Mouse (Mus musculus): Measurements from ENCODE around the gene Ndufc1. TPM values are rescaled to one million over a fixed set of nuclear protein-coding genes. Genes with fewer than 3 reads are reported as not detected.

The Ndufc1 gene
- polyA plus RNA-seq, 1 experiment = 4.2 TPM

GRCm38 (mm10) chr3:51388904-51389303 is 19.9 kb downstream of the Ndufc1 start:
- TF ChIP-seq GATA1 (IDR thresholded peaks at IDR 0.05; ENCODE audit: low read length) = peak; percentile 64
- TF ChIP-seq TAL1 (IDR thresholded peaks at IDR 0.05; ENCODE audit: low read length) = peak; percentile 59
- H3K4me1 ChIP-seq (ENCODE audit: control insufficient read depth) = peaks cover 43% of the 10 kb centered on the region
- H3K36me3 ChIP-seq (ENCODE audit: control insufficient read depth) = no peaks in the 10 kb centered on the region
- H3K9me3 ChIP-seq (ENCODE audit: control insufficient read depth, low read length) = no peaks in the 10 kb centered on the region
- H3K27me3 ChIP-seq (ENCODE audit: control insufficient read depth) = no peaks in the 10 kb centered on the region
- peak overlapping the region; percentile 56 for H3K4me3 ChIP-seq (replicated peaks)

GRCm38 (mm10) chr3:51387868-51388381 is 20.9 kb downstream of the Ndufc1 start:
- peak overlapping the region; percentile 56 for H3K4me3 ChIP-seq (replicated peaks)
- H3K4me1 ChIP-seq (ENCODE audit: control insufficient read depth) = peaks cover 43% of the 10 kb centered on the region
- H3K36me3 ChIP-seq (ENCODE audit: control insufficient read depth) = no peaks in the 10 kb centered on the region
- no peaks in the 10 kb centered on the region for H3K27me3 ChIP-seq (ENCODE audit: control insufficient read depth)
- H3K9me3 ChIP-seq (ENCODE audit: control insufficient read depth, low read length) = no peaks in the 10 kb centered on the region
- no peak for TF ChIP-seq TAL1 (IDR thresholded peaks at IDR 0.05; ENCODE audit: low read length)
- no peak for TF ChIP-seq GATA1 (IDR thresholded peaks at IDR 0.05; ENCODE audit: low read length)

- TF ChIP-seq TAL1 (IDR thresholded peaks at IDR 0.05; ENCODE audit: low read length) (no peak), GATA1 (IDR thresholded peaks at IDR 0.05; ENCODE audit: low read length) (peak; percentile 43; the same call in 1 of the 2 replicates)
- H3K9me3 ChIP-seq (ENCODE audit: control insufficient read depth, low read length) = no peaks in the 10 kb centered on the region
- no peaks in the 10 kb centered on the region for H3K36me3 ChIP-seq (ENCODE audit: control insufficient read depth)
- H3K4me3 ChIP-seq (replicated peaks) = no peak overlapping the region
- H3K27me3 ChIP-seq (ENCODE audit: control insufficient read depth) = no peaks in the 10 kb centered on the region
- H3K4me1 ChIP-seq (ENCODE audit: control insufficient read depth) = peaks cover 43% of the 10 kb centered on the region
These were observed 21.7 kb downstream of the Ndufc1 start for GRCm38 (mm10) chr3:51387134-51387451.

- Histone ChIP-seq H3K4me1 (ENCODE audit: control insufficient read depth) (peaks cover 43% of the 10 kb centered on the region), H3K36me3 (ENCODE audit: control insufficient read depth) (no peaks in the 10 kb centered on the region), H3K4me3 (replicated peaks) (no peak overlapping the region), H3K9me3 (ENCODE audit: control insufficient read depth, low read length) (no peaks in the 10 kb centered on the region), H3K27me3 (ENCODE audit: control insufficient read depth) (no peaks in the 10 kb centered on the region)
- TF ChIP-seq GATA1 (IDR thresholded peaks at IDR 0.05; ENCODE audit: low read length) = no peak
- TF ChIP-seq TAL1 (IDR thresholded peaks at IDR 0.05; ENCODE audit: low read length) = no peak
These were observed 22.2 kb downstream of the Ndufc1 start for GRCm38 (mm10) chr3:51386441-51387133.

DNA sequence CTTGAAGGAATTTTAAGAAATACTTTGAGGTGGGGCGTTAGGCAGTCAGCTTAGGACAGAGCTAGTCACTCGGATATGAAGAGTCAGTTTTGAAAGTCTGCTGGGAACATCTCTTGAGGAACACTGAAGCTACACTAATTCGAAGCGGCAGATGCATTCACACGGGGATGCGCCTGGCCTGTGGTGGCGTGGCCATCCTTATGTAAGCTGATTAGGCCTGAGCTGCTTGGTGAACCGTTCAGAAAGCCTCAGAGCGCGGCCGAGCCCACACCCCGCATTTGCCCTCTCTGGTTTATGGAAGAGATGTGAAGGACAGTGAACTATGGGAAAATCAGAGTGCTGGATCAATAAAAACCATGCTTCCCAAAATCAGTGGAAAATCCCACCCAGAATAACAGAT is 25.4 kb downstream of the Ndufc1 start:
- H3K36me3 ChIP-seq (ENCODE audit: control insufficient read depth) = no peaks in the 10 kb centered on the region
- H3K27me3 ChIP-seq (ENCODE audit: control insufficient read depth) = no peaks in the 10 kb centered on the region
- TF ChIP-seq GATA1 (IDR thresholded peaks at IDR 0.05; ENCODE audit: low read length) (no peak), TAL1 (IDR thresholded peaks at IDR 0.05; ENCODE audit: low read length) (no peak)
- H3K9me3 ChIP-seq (ENCODE audit: control insufficient read depth, low read length) = no peaks in the 10 kb centered on the region
- no peak overlapping the region for H3K4me3 ChIP-seq (replicated peaks)
- peaks cover 36% of the 10 kb centered on the region for H3K4me1 ChIP-seq (ENCODE audit: control insufficient read depth)

DNA sequence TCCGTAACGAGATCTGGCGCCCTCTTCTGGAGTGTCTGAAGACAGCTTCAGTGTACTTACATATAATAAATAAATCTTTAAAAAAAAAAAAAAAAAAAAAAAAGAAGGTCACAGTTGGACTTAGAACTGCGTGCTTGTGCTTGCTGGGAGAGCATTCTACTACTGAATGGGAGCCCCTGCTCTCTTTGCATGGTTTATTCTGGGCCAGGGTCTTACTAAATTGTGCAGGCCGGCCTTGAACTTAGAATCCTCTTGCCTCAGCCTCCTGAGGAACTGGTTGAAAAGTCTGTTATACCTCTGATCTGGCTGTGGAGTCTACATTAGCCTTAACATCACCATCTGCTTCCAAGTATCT is 28.2 kb downstream of the Ndufc1 start:
- no peaks in the 10 kb centered on the region for H3K36me3 ChIP-seq (ENCODE audit: control insufficient read depth)
- TF ChIP-seq GATA1 (IDR thresholded peaks at IDR 0.05; ENCODE audit: low read length) = no peak
- TF ChIP-seq TAL1 (IDR thresholded peaks at IDR 0.05; ENCODE audit: low read length) = no peak
- no peak overlapping the region for H3K4me3 ChIP-seq (replicated peaks)
- no peaks in the 10 kb centered on the region for H3K27me3 ChIP-seq (ENCODE audit: control insufficient read depth)
- no peaks in the 10 kb centered on the region for H3K9me3 ChIP-seq (ENCODE audit: control insufficient read depth, low read length)
- H3K4me1 ChIP-seq (ENCODE audit: control insufficient read depth) = peaks cover 38% of the 10 kb centered on the region

- Histone ChIP-seq H3K36me3 (ENCODE audit: control insufficient read depth) (no peaks in the 10 kb centered on the region), H3K4me1 (ENCODE audit: control insufficient read depth) (peaks cover 40% of the 10 kb centered on the region), H3K4me3 (replicated peaks) (no peak overlapping the region), H3K27me3 (ENCODE audit: control insufficient read depth) (no peaks in the 10 kb centered on the region), H3K9me3 (ENCODE audit: control insufficient read depth, low read length) (no peaks in the 10 kb centered on the region)
- TF ChIP-seq GATA1 (IDR thresholded peaks at IDR 0.05; ENCODE audit: low read length) (no peak), TAL1 (IDR thresholded peaks at IDR 0.05; ENCODE audit: low read length) (no peak)
These were observed 28.8 kb downstream of the Ndufc1 start for GRCm38 (mm10) chr3:51379786-51380659.

DNA sequence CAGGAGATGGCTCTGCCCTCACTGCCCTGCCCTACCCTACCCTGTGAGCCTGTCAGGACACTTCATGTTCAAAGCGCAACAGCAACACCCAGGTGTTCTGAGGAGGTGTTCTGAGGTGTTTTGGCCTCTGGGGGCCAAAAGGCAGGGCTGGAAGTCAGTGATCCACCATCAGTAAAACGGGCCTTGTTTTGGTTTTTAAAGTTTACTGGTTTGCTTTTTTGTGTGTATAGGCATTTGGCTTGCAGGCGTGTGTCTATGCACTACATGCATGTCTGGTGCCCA is 30.2 kb downstream of the Ndufc1 start:
- Histone ChIP-seq H3K9me3 (ENCODE audit: control insufficient read depth, low read length) (peaks cover 2% of the 10 kb centered on the region; the same call in 1 of the 2 replicates), H3K4me1 (ENCODE audit: control insufficient read depth) (peaks cover 43% of the 10 kb centered on the region), H3K36me3 (ENCODE audit: control insufficient read depth) (no peaks in the 10 kb centered on the region), H3K27me3 (ENCODE audit: control insufficient read depth) (no peaks in the 10 kb centered on the region), H3K4me3 (replicated peaks) (peak overlapping the region; percentile 63)
- TF ChIP-seq GATA1 (IDR thresholded peaks at IDR 0.05; ENCODE audit: low read length) = no peak
- TF ChIP-seq TAL1 (IDR thresholded peaks at IDR 0.05; ENCODE audit: low read length) = no peak

DNA sequence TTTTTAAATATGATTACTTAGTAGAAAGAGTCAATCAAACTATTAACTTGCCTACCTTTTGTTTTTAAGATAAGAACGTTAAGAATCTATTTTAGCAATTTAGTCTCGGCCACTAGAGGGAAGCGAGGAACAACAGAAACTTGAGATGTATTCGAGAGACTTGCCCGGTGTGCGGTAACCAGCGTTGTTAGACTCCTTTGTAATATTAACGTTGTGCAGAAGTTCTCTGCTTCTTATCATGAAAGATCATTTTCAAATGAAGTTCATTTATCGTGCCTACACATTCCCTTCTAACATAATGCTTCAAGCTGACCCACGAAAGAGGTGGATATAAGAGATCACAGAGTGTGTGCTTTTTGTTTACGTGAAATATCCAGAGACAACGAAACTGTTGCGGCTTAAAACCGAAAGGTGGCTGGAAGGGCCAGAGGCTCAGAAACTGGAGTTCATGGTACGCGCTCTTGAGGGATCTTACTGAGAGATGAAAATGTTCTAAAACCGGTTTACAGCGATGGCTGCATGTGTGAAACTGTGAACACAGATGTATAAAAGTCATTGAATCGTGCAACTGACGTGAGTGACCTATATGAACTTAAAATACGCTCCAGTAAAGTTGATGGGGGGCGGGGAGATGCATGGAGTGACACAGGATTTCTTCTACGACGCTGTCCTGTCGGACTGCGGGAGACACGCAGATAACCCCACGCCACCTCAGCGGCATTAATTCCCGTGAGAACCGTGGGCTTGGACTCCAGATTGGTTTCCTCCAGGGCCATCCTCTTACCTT is 30.7 kb downstream of the Ndufc1 start:
- H3K4me3 ChIP-seq (replicated peaks) = peak overlapping the region; percentile 63
- no peaks in the 10 kb centered on the region for H3K36me3 ChIP-seq (ENCODE audit: control insufficient read depth)
- no peak for TF ChIP-seq TAL1 (IDR thresholded peaks at IDR 0.05; ENCODE audit: low read length)
- no peak for TF ChIP-seq GATA1 (IDR thresholded peaks at IDR 0.05; ENCODE audit: low read length)
- H3K9me3 ChIP-seq (ENCODE audit: control insufficient read depth, low read length) = peaks cover 2% of the 10 kb centered on the region; the same call in 1 of the 2 replicates
- H3K4me1 ChIP-seq (ENCODE audit: control insufficient read depth) = peaks cover 46% of the 10 kb centered on the region
- H3K27me3 ChIP-seq (ENCODE audit: control insufficient read depth) = no peaks in the 10 kb centered on the region
